9 mouse cellular contexts compared by ENCODE assay signal in the genomic region with DNA sequence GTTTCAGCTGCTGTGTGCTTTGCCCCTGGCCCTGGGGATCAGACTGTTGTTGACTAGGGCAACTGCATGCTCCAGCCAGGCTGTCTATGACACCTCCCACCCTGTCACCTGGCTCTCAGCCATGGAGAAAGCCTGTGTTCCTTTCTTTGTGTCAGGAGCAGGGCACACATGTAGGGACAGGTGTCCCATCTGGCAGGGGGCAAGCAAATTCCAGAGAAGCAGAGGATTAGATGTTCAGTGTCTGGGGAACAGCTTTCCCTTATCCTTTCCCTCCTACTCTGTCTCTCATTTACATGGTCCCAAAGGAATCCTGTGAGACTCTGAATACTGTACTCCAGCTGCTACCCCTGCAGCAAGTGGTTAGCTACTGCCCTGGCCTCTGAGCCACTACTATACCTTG.
DNase-seq lines count a peak whose midpoint lies in the region; ATAC-seq and TF ChIP-seq lines count a peak whose summit lies in the region.
"Had no signal": no experiment of that assay in that cellular context is flagged by ENCODE, and none has a peak within 500 bp of the region (broad histone marks: within the 10 kb centered on the region; RNA-seq: fewer than 3 reads in every experiment).

No protein-coding gene starts in this region.

- ATAC-seq in liver, embryonic 16.5 days (ENCODE audit: low read depth), result peak; percentile 74
- no peak for ATAC-seq in stomach, postnatal 0 days (ENCODE audit: low FRiP score, low TSS enrichment)
- no peak for ATAC-seq in inflammation-experienced regulatory T-cells, adult 6 months

- peaks cover 9% of the 10 kb centered on the region for H3K4me1 ChIP-seq in heart, adult 2 months (ENCODE audit: control insufficient read depth, insufficient read depth, low read length)
- no peaks in the 10 kb centered on the region for H3K4me1 ChIP-seq in liver, embryonic 16.5 days (ENCODE audit: control insufficient read depth, low read depth, low read length)
- H3K4me1 ChIP-seq in stomach, postnatal 0 days (replicated peaks; ENCODE audit: control insufficient read depth, insufficient read depth), result no peaks in the 10 kb centered on the region

- no peaks in the 10 kb centered on the region for H3K27me3 ChIP-seq in heart, adult 2 months (ENCODE audit: control insufficient read depth, insufficient read depth, low read length)
- no peaks in the 10 kb centered on the region for H3K27me3 ChIP-seq in liver, embryonic 16.5 days (ENCODE audit: control insufficient read depth, insufficient read depth, low read depth, low read length)
- no peaks in the 10 kb centered on the region for H3K27me3 ChIP-seq in stomach, postnatal 0 days (ENCODE audit: control insufficient read depth, insufficient read depth, low read length)

- intact Hi-C loops in heart, adult 2 months (cut with DNase I), result loop anchor here (5.0 kb wide), 1 partner anchor 78 kb away; no protein-coding TSS in a partner anchor
- intact Hi-C loops in left cerebral cortex, postnatal 36 days (cut with DNase I), result no loop called here

- peak; percentile 7 for DNase-seq in urinary bladder, postnatal 14 days (ENCODE audit: low spot score)
- DNase-seq in urinary bladder, adult 2 months (ENCODE audit: low spot score), result no peak
- peak; percentile 40 to 49 for DNase-seq in heart, adult 2 months
- no peak for DNase-seq in stomach, postnatal 0 days (ENCODE audit: low spot score)
- no peak for DNase-seq in T-cell, adult 2 months (ENCODE audit: low spot score)
- no peak for DNase-seq in left cerebral cortex, postnatal 36 days (ENCODE audit: low spot score in 2 of 2)
- DNase-seq: thymus, postnatal 25 days had no signal

- no peak for TF ChIP-seq EP300 in heart, adult 2 months (IDR thresholded peaks at IDR 0.05; ENCODE audit: insufficient read depth, low read depth, low read length)
- TF ChIP-seq EP300 in stomach, postnatal 0 days (optimal IDR thresholded peaks at IDR 0.05), result no peak

- no peak overlapping the region for H3K4me2 ChIP-seq in liver, embryonic 16.5 days (ENCODE audit: low read depth, low read length)
- H3K4me2 ChIP-seq in stomach, postnatal 0 days (replicated peaks; ENCODE audit: low read depth), result no peak overlapping the region

- no peak overlapping the region for H3K4me3 ChIP-seq in heart, adult 2 months
- no peak overlapping the region for H3K4me3 ChIP-seq in liver, embryonic 16.5 days (ENCODE audit: low read depth, low read length)
- H3K4me3 ChIP-seq in stomach, postnatal 0 days (ENCODE audit: low read depth, low read length), result no peak overlapping the region

- H3K9me3 ChIP-seq in liver, embryonic 16.5 days (replicated peaks; ENCODE audit: control insufficient read depth, low read length), result no peaks in the 10 kb centered on the region
- no peaks in the 10 kb centered on the region for H3K9me3 ChIP-seq in stomach, postnatal 0 days (ENCODE audit: control insufficient read depth, low read length)

- no peaks in the 10 kb centered on the region for H3K79me2 ChIP-seq in heart, adult 2 months (replicated peaks; ENCODE audit: control insufficient read depth, insufficient read depth, low read length)

- H3K36me3 ChIP-seq in heart, adult 2 months (ENCODE audit: control insufficient read depth, insufficient read depth, low read length), result peaks cover 7% of the 10 kb centered on the region
- H3K36me3 ChIP-seq in liver, embryonic 16.5 days (ENCODE audit: control insufficient read depth, insufficient read depth), result no peaks in the 10 kb centered on the region
- H3K36me3 ChIP-seq in stomach, postnatal 0 days (ENCODE audit: control insufficient read depth, insufficient read depth, low read length), result no peaks in the 10 kb centered on the region

- TF ChIP-seq POLR2A in heart, adult 2 months (IDR thresholded peaks at IDR 0.05; ENCODE audit: insufficient read depth, low read depth, low read length), result no peak

- H3K27ac ChIP-seq in heart, adult 2 months, result no peak overlapping the region
- no peak overlapping the region for H3K27ac ChIP-seq in liver, embryonic 16.5 days (ENCODE audit: low read length)
- H3K27ac ChIP-seq in stomach, postnatal 0 days (replicated peaks), result peak overlapping the region; percentile 49; the same call in 1 of the 2 replicates

- H3K9ac ChIP-seq in heart, adult 2 months (ENCODE audit: low read depth, low read length), result no peak overlapping the region
- H3K9ac ChIP-seq in liver, embryonic 16.5 days (ENCODE audit: low read depth, low read length), result no peak overlapping the region
- H3K9ac ChIP-seq in stomach, postnatal 0 days (ENCODE audit: low read length), result no peak overlapping the region

- TF ChIP-seq CTCF in heart, adult 2 months (IDR thresholded peaks at IDR 0.05), result no peak
- TF ChIP-seq CTCF in stomach, postnatal 0 days (IDR thresholded peaks at IDR 0.05; ENCODE audit: low read depth), result no peak

Comparison
In these comparisons a context has a peak if more than half of its experiments do, and no peak if none do; other contexts are left out.
1. DNase-seq: peak in urinary bladder, postnatal 14 days (single experiment) and heart, adult 2 months (2 of 2); none in urinary bladder, adult 2 months (single experiment), stomach, postnatal 0 days (single experiment), T-cell, adult 2 months (single experiment) and left cerebral cortex, postnatal 36 days (0 of 2).